Mouse (Mus musculus): ENCODE data around the gene Pcca.

DNA sequence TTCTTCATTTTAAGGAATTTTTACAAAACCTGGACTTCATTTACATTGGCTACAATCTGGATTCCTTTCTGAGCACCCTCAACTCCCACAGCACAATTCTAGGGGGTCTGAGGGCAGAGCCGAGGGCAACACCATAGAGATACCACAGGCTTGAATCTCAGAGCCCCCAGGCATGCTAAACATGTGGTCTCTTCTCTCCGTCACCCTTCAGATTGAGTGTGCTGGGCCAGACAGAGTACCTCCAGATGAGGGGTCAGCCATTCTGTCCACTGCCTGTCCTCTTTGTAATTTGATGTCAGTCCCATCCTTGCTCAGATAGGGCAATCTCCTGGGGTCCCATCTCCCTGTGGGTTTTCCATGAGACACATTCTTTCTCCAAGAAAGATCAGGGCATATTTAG lies 347.6 kb downstream of the Pcca start:
- TF ChIP-seq POLR2A (IDR thresholded peaks at IDR 0.05; ENCODE audit: insufficient read depth, low read depth, low read length): no peak
- TF ChIP-seq CTCF (IDR thresholded peaks at IDR 0.05): no peak
